ENCODE assay signal across 8 mouse cellular contexts in genomic region chr9:23027377-23028313, GRCm38 (mm10).
DNase-seq lines count a peak whose midpoint lies in the region; ATAC-seq and TF ChIP-seq lines count a peak whose summit lies in the region.

No protein-coding gene starts in this region.

- H3K27ac ChIP-seq in embryonic facial prominence, embryonic 11.5 days (replicated peaks; ENCODE audit: low read depth, low read length), result no peak overlapping the region
- H3K27ac ChIP-seq in layer of hippocampus, adult 2 months, result no peak overlapping the region

- no peak overlapping the region for H3K4me3 ChIP-seq in embryonic facial prominence, embryonic 11.5 days (ENCODE audit: low read depth, low read length)
- H3K4me3 ChIP-seq in layer of hippocampus, adult 2 months, result no peak overlapping the region

- H3K4me1 ChIP-seq in embryonic facial prominence, embryonic 11.5 days (ENCODE audit: control insufficient read depth, insufficient read depth, low read length), result no peaks in the 10 kb centered on the region

- H3K4me2 ChIP-seq in embryonic facial prominence, embryonic 11.5 days (ENCODE audit: low read depth, low read length), result no peak overlapping the region

- no peak overlapping the region for H3K9ac ChIP-seq in embryonic facial prominence, embryonic 11.5 days (replicated peaks; ENCODE audit: low read length)

- ATAC-seq in CD4-positive, CD25-positive, alpha-beta regulatory T cell, adult 4 months, result no peak
- 0 out of 2 replicates have a peak, but pooled peaks have one; percentile 40 for ATAC-seq in embryonic facial prominence, embryonic 11.5 days (replicated peaks; ENCODE audit: insufficient number of reproducible peaks, low FRiP score, low TSS enrichment, low read depth)

- no peaks in the 10 kb centered on the region for H3K9me3 ChIP-seq in embryonic facial prominence, embryonic 11.5 days (replicated peaks; ENCODE audit: control insufficient read depth, low read length)

- no peaks in the 10 kb centered on the region for H3K36me3 ChIP-seq in embryonic facial prominence, embryonic 11.5 days (replicated peaks; ENCODE audit: control insufficient read depth, insufficient read depth, low read depth, low read length)

- H3K27me3 ChIP-seq in embryonic facial prominence, embryonic 11.5 days (ENCODE audit: control insufficient read depth, insufficient read depth, low read length), result no peaks in the 10 kb centered on the region

- WGBS in embryonic facial prominence, embryonic 11.5 days, result 66% methylated on average over 9 of the region's 9 CpGs

- peak; percentile 93 for TF ChIP-seq CTCF in layer of hippocampus, adult 2 months (conservative IDR thresholded peaks at IDR 0.05)

- peak; percentile 67 for DNase-seq in CD4-positive, CD25-positive, alpha-beta regulatory T cell, adult 2 months (ENCODE audit: low read depth, low spot score)
- DNase-seq in adrenal gland, postnatal 10 days, result peak; percentile 81
- DNase-seq in embryonic facial prominence, embryonic 11.5 days (ENCODE audit: low spot score), result peak; percentile 74
- peak; percentile 75 for DNase-seq in heart, postnatal 4 days
- peak; percentile 42 to 64 for DNase-seq in layer of hippocampus, adult 2 months (ENCODE audit: low spot score in 2 of 2)
- DNase-seq in lung, postnatal 25 days (ENCODE audit: low spot score), result peak; percentile 54
- peak; percentile 53 for DNase-seq in right cerebral cortex, postnatal 25 days
